8 mouse cellular contexts compared by ENCODE assay signal in genomic region chr11:43776324-43776694, GRCm38 (mm10). TPM values are rescaled to one million over a fixed set of nuclear protein-coding genes. Genes with fewer than 3 reads are reported as not detected.
A peak's percentile ranks its signal among the peaks of the same experiment; 100 is the strongest.
DNase-seq lines count a peak whose midpoint lies in the region; ATAC-seq lines count a peak whose summit lies in the region.

No protein-coding gene starts in this region.

- 20% methylated on average over 8 of the region's 8 CpGs for WGBS in kidney, embryonic 15.5 days
- 20% methylated on average over 8 of the region's 8 CpGs for WGBS in embryonic facial prominence, embryonic 15.5 days
- 30% methylated on average over 8 of the region's 8 CpGs for WGBS in intestine, embryonic 16.5 days
- WGBS in neural tube, embryonic 12.5 days = 17% methylated on average over 8 of the region's 8 CpGs

- H3K4me2 ChIP-seq in kidney, embryonic 15.5 days = peak overlapping the region; percentile 90
- H3K4me2 ChIP-seq in embryonic facial prominence, embryonic 15.5 days (replicated peaks) = peak overlapping the region; percentile 74
- peak overlapping the region; percentile 67 for H3K4me2 ChIP-seq in intestine, embryonic 16.5 days (ENCODE audit: low read depth, low read length)
- peak overlapping the region; percentile 73 for H3K4me2 ChIP-seq in neural tube, embryonic 12.5 days (replicated peaks)

- H3K4me3 ChIP-seq in kidney, embryonic 15.5 days (replicated peaks) = peak overlapping the region; percentile 50
- peak overlapping the region; percentile 41 for H3K4me3 ChIP-seq in embryonic facial prominence, embryonic 15.5 days (replicated peaks)
- peak overlapping the region; percentile 43 for H3K4me3 ChIP-seq in intestine, embryonic 16.5 days (ENCODE audit: low read length)
- peak overlapping the region; percentile 39 for H3K4me3 ChIP-seq in neural tube, embryonic 12.5 days

- no peak for DNase-seq in kidney, adult 9 months
- no peak for DNase-seq in layer of hippocampus, adult 18-20 months (ENCODE audit: low spot score in 2 of 2)
- no peak for DNase-seq in cerebellum, postnatal 4 days (ENCODE audit: low spot score in 2 of 2)

- H3K9ac ChIP-seq in kidney, embryonic 15.5 days = peak overlapping the region; percentile 29; the same call in 1 of the 2 replicates
- no peak overlapping the region for H3K9ac ChIP-seq in embryonic facial prominence, embryonic 15.5 days
- H3K9ac ChIP-seq in intestine, embryonic 16.5 days (ENCODE audit: low read depth, low read length) = peak overlapping the region; percentile 46; the same call in 1 of the 2 replicates
- H3K9ac ChIP-seq in neural tube, embryonic 12.5 days = peak overlapping the region; percentile 52

- H3K4me1 ChIP-seq in kidney, embryonic 15.5 days = peaks cover 17% of the 10 kb centered on the region
- H3K4me1 ChIP-seq in embryonic facial prominence, embryonic 15.5 days = peaks cover 11% of the 10 kb centered on the region; the same call in 1 of the 2 replicates
- peaks cover 8% of the 10 kb centered on the region; the same call in 1 of the 2 replicates for H3K4me1 ChIP-seq in intestine, embryonic 16.5 days (ENCODE audit: control insufficient read depth, insufficient read depth, low read length)
- H3K4me1 ChIP-seq in neural tube, embryonic 12.5 days = peaks cover 7% of the 10 kb centered on the region

- H3K27ac ChIP-seq in kidney, embryonic 15.5 days = no peak overlapping the region
- no peak overlapping the region for H3K27ac ChIP-seq in embryonic facial prominence, embryonic 15.5 days (replicated peaks)
- H3K27ac ChIP-seq in intestine, embryonic 16.5 days (ENCODE audit: low read length) = no peak overlapping the region
- no peak overlapping the region for H3K27ac ChIP-seq in neural tube, embryonic 12.5 days

- H3K27me3 ChIP-seq in kidney, embryonic 15.5 days = peaks cover 16% of the 10 kb centered on the region
- peaks cover 20% of the 10 kb centered on the region for H3K27me3 ChIP-seq in embryonic facial prominence, embryonic 15.5 days
- H3K27me3 ChIP-seq in intestine, embryonic 16.5 days (replicated peaks; ENCODE audit: control insufficient read depth, insufficient read depth, low read length) = peaks cover 12% of the 10 kb centered on the region
- H3K27me3 ChIP-seq in neural tube, embryonic 12.5 days (replicated peaks) = peaks cover 14% of the 10 kb centered on the region

- H3K36me3 ChIP-seq in kidney, embryonic 15.5 days = no peaks in the 10 kb centered on the region
- no peaks in the 10 kb centered on the region for H3K36me3 ChIP-seq in embryonic facial prominence, embryonic 15.5 days
- no peaks in the 10 kb centered on the region for H3K36me3 ChIP-seq in intestine, embryonic 16.5 days (ENCODE audit: control insufficient read depth, insufficient read depth, low read length)
- H3K36me3 ChIP-seq in neural tube, embryonic 12.5 days = no peaks in the 10 kb centered on the region

- H3K9me3 ChIP-seq in kidney, embryonic 15.5 days (replicated peaks) = no peaks in the 10 kb centered on the region
- H3K9me3 ChIP-seq in embryonic facial prominence, embryonic 15.5 days (replicated peaks) = no peaks in the 10 kb centered on the region
- H3K9me3 ChIP-seq in intestine, embryonic 16.5 days (ENCODE audit: control insufficient read depth, low read length) = no peaks in the 10 kb centered on the region
- H3K9me3 ChIP-seq in neural tube, embryonic 12.5 days = no peaks in the 10 kb centered on the region

- peak; percentile 2; the same call in 1 of the 2 replicates for ATAC-seq in kidney, embryonic 15.5 days (replicated peaks; ENCODE audit: low FRiP score)
- ATAC-seq in embryonic facial prominence, embryonic 15.5 days (ENCODE audit: insufficient number of reproducible peaks, low FRiP score, low TSS enrichment, low read depth) = no peak
- ATAC-seq in intestine, embryonic 16.5 days = no peak
- ATAC-seq in neural tube, embryonic 12.5 days (ENCODE audit: low FRiP score, low read depth) = peak; percentile 56; the same call in 1 of the 2 replicates
- ATAC-seq in activated CD4-positive, CD25-positive, alpha-beta regulatory T cell, adult 4 months = no peak

RNA-seq across cellular contexts. Expression of gene Ttc1, which starts 28.5 kb away (rescaled TPM):
- 74.3 and 79.1 TPM in 2 replicates for polyA plus RNA-seq in kidney, embryonic 15.5 days (2015; fragmentation: Nextera tagmentation; extraction: Ambion mirVana)
- 60.5 and 64.5 TPM in 2 replicates for polyA plus RNA-seq in embryonic facial prominence, embryonic 15.5 days (2015; fragmentation: Nextera tagmentation; extraction: Ambion mirVana)
- 50.7 and 53.7 TPM in 2 replicates for polyA plus RNA-seq in intestine, embryonic 16.5 days (2015; fragmentation: Nextera tagmentation; extraction: Ambion mirVana)
- 80.7 and 92.9 TPM in 2 replicates for polyA plus RNA-seq in neural tube, embryonic 12.5 days (2016; fragmentation: Nextera tagmentation; extraction: Ambion mirVana)
- polyA plus RNA-seq in activated CD4-positive, CD25-positive, alpha-beta regulatory T cell, adult 4 months (2017; shearing (Covaris generic)) = 100 to 1,000 TPM in 1 of 2 experiments, 10 to 100 TPM in 1; 95.1 to 112 TPM
- total RNA-seq in layer of hippocampus, adult 18-20 months (2021) = 10 to 100 TPM; 60.4 to 61.6 TPM

Comparison
In these comparisons a context has a peak if more than half of its experiments do, and no peak if none do; other contexts are left out.
1. ATAC-seq: peak in kidney, embryonic 15.5 days (single experiment) and neural tube, embryonic 12.5 days (single experiment); none in embryonic facial prominence, embryonic 15.5 days (single experiment), intestine, embryonic 16.5 days (single experiment) and activated CD4-positive, CD25-positive, alpha-beta regulatory T cell, adult 4 months (single experiment).
2. Peak in every context shown above with its lines, with median percentiles within 50 percentile points of each other: H3K4me2 ChIP-seq and H3K4me3 ChIP-seq.